Mouse (Mus musculus): ENCODE results near the gene Nsmce1.

Nsmce1 gene

GRCm38 (mm10) chr7:125490947-125491735 lies at the start of gene Nsmce1:
Gene Nsmce1, minus strand, starts transcription at chr7:125491596.
- peak; percentile 90 to 93 for DNase-seq (ENCODE audit: low spot score in 2 of 2)

GRCm38 (mm10) chr7:125541026-125541425 lies 49.6 kb upstream of the Nsmce1 start:
- no peak for DNase-seq (ENCODE audit: low spot score in 2 of 2)

- no peak for DNase-seq (ENCODE audit: low spot score in 2 of 2)
Measured at GRCm38 (mm10) chr7:125539351-125539750, 48.0 kb upstream of the Nsmce1 start.

GRCm38 (mm10) chr7:125527901-125528580 lies 36.6 kb upstream of the Nsmce1 start:
- no peak for DNase-seq (ENCODE audit: low spot score in 2 of 2)

- no peak for DNase-seq (ENCODE audit: low spot score in 2 of 2)
Measured at GRCm38 (mm10) chr7:125527186-125527585, 35.8 kb upstream of the Nsmce1 start.

GRCm38 (mm10) chr7:125523051-125523450 lies 31.7 kb upstream of the Nsmce1 start:
- DNase-seq (ENCODE audit: low spot score in 2 of 2), result no peak

- no peak for DNase-seq (ENCODE audit: low spot score in 2 of 2)
Measured at GRCm38 (mm10) chr7:125519715-125520114, 28.3 kb upstream of the Nsmce1 start.

- DNase-seq (ENCODE audit: low spot score in 2 of 2), result no peak
Measured at GRCm38 (mm10) chr7:125517470-125517869, 26.1 kb upstream of the Nsmce1 start.

GRCm38 (mm10) chr7:125516723-125517122 lies 25.3 kb upstream of the Nsmce1 start:
- DNase-seq (ENCODE audit: low spot score in 2 of 2), result no peak

- DNase-seq (ENCODE audit: low spot score in 2 of 2), result no peak
Measured at GRCm38 (mm10) chr7:125515081-125515853, 23.9 kb upstream of the Nsmce1 start.

GRCm38 (mm10) chr7:125511852-125512251 lies 20.5 kb upstream of the Nsmce1 start:
- DNase-seq (ENCODE audit: low spot score in 2 of 2), result no peak

- DNase-seq (ENCODE audit: low spot score in 2 of 2), result no peak
Measured at GRCm38 (mm10) chr7:125511432-125511831, 20.0 kb upstream of the Nsmce1 start.

GRCm38 (mm10) chr7:125507279-125507678 lies 15.9 kb upstream of the Nsmce1 start:
- DNase-seq (ENCODE audit: low spot score in 2 of 2), result no peak

GRCm38 (mm10) chr7:125505568-125505967 lies 14.2 kb upstream of the Nsmce1 start:
- peak in 1 of 2 experiments; percentile 53 for DNase-seq (ENCODE audit: low spot score in 2 of 2)

GRCm38 (mm10) chr7:125504618-125505017 lies 13.2 kb upstream of the Nsmce1 start:
- DNase-seq (ENCODE audit: low spot score in 2 of 2), result no peak

GRCm38 (mm10) chr7:125503374-125504092 lies 12.1 kb upstream of the Nsmce1 start:
- DNase-seq (ENCODE audit: low spot score in 2 of 2), result no peak

GRCm38 (mm10) chr7:125500879-125501278 lies 9.5 kb upstream of the Nsmce1 start:
- DNase-seq (ENCODE audit: low spot score in 2 of 2), result no peak

- DNase-seq (ENCODE audit: low spot score in 2 of 2), result no peak
Measured at GRCm38 (mm10) chr7:125499927-125500868, 8.8 kb upstream of the Nsmce1 start.

GRCm38 (mm10) chr7:125495864-125496440 lies 4.6 kb upstream of the Nsmce1 start:
- no peak for DNase-seq (ENCODE audit: low spot score in 2 of 2)

- DNase-seq (ENCODE audit: low spot score in 2 of 2), result no peak
Measured at GRCm38 (mm10) chr7:125492551-125492950, 1.2 kb upstream of the Nsmce1 start.
